Mouse (Mus musculus) layer of hippocampus, adult 2 months (tissue): ENCODE data around the gene Gm49318. TPM values are rescaled to one million over a fixed set of nuclear protein-coding genes. Genes with fewer than 3 reads are reported as not detected.

ENCODE experiments used
- DNase-seq, 2 experiments: peaks; one replicate each; pipeline ENCODE4 v3.0.0; 2022; ENCODE audit warnings: low spot score in 2 of 2
- H3K27ac ChIP-seq: fragments of 200-600 bp; 2 replicates; pipeline ENCODE4 v1.8.1; 2022
- H3K4me3 ChIP-seq: fragments of 200-600 bp; 2 replicates; pipeline ENCODE4 v1.8.1; 2022; ENCODE audit warnings: mild to moderate bottlenecking
- CTCF ChIP-seq: fragments of 200-600 bp; conservative IDR thresholded peaks from 2 replicates; pipeline ENCODE4 v1.8.1; 2022; ENCODE audit warnings: antibody characterized with exemption, mild to moderate bottlenecking, moderate library complexity
- microRNA-seq, 2 experiments: library from miRNA; unstranded; fragments of <30 nt; microRNA quantifications; one replicate each; pipeline ENCODE4 v1.2.0; 2021
- total RNA-seq, 2 experiments: library from RNA; stranded (reverse); gene quantifications; 2 replicates each; pipeline ENCODE4 v1.2.3; 2021

Gene Gm49318
- total RNA-seq, 2 experiments from 2014 or later, result 2.2 to 6.3 TPM

GRCm38 (mm10) chr9:22002194-22003162, 68.6 kb downstream of the Gm49318 start, which contains the start of the genes Ccdc151 and Prkcsh:
Ccdc151 (minus strand) TSS chr9:22002634.
Prkcsh (plus strand) TSS chr9:22002806.
- no peak for TF ChIP-seq CTCF
- Histone ChIP-seq H3K27ac (peak within 1 kb of the TSS; percentile 85), H3K4me3 (peak within 1 kb of the TSS; percentile 83)
- DNase-seq, result peak; percentile 99 to 100

DNA sequence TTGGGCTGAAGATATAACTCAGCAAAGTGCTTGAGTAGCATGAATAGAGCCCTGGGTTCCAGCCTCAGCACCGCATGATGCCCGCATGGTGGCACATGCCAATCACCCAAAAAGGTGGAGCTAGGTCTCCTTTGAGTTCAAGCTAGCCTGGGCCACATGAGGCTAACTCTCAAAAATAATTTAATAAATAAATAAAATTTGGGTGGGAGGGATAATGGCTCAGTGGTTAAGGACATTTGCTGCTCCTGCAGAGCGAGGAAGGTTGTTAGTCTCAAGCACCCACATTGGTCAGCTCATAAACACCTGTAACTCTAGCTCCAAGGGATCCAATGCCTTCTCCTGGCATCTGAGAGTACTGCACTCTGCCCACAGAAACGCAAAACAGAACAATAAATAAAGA, 69.4 kb downstream of the Gm49318 start:
- Histone ChIP-seq H3K27ac (peak overlapping the region; percentile 85), H3K4me3 (peak overlapping the region; percentile 61; the same call in 1 of the 2 replicates)
- DNase-seq, result no peak
- peak; percentile 57 for TF ChIP-seq CTCF

GRCm38 (mm10) chr9:22000296-22000695, 70.8 kb downstream of the Gm49318 start:
- Histone ChIP-seq H3K4me3 (no peak overlapping the region), H3K27ac (no peak overlapping the region)
- no peak for DNase-seq
- no peak for TF ChIP-seq CTCF

GRCm38 (mm10) chr9:21996178-21996867, 74.7 kb downstream of the Gm49318 start:
- no peak overlapping the region for H3K4me3 ChIP-seq
- TF ChIP-seq CTCF, result no peak
- no peak for DNase-seq
- H3K27ac ChIP-seq, result no peak overlapping the region

GRCm38 (mm10) chr9:21992227-21992626, 78.8 kb downstream of the Gm49318 start:
- no peak for DNase-seq
- Histone ChIP-seq H3K4me3 (no peak overlapping the region), H3K27ac (no peak overlapping the region)
- TF ChIP-seq CTCF, result no peak

- Histone ChIP-seq H3K27ac (no peak within 1 kb of the TSS), H3K4me3 (peak within 1 kb of the TSS; percentile 52)
- DNase-seq, result no peak
- no peak for TF ChIP-seq CTCF
Measured at GRCm38 (mm10) chr9:21989230-21990110, 81.6 kb downstream of the Gm49318 start, which contains the start of gene Rgl3. Rgl3 (minus strand) TSS chr9:21989446.

DNA sequence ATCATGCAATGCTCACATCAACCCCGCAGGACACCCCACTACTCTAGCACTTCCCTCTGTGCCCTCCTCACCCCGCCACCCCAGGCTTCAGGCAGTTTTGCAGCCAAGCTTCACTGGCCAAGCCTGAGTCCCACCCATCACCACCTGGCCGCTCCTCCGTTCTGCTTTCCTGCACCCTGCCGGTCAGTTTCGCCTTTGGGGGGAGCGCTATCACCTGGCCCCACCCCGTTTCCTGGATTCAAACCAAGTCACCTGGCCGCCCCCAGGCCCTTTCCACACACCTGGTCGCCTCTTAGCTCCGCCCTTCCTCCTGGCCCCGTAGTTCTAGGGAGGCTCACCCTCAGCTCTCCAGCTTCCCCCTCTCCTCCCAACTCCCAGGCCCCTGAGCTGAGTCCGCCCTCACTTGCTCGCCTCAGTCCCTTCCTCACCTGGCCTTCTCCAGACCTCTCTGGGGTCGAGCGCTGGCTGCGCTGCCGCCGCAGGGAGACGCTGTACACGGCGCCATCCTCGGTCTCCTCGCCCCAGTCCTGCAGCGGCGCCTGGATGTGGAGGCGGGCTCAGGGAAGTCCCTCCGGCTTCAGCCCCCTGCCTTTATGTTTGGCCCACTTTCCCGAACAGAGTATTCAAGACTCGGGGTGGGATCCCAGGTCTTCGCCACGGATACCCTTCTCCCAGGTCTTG, 82.5 kb downstream of the Gm49318 start:
- TF ChIP-seq CTCF, result peak; percentile 15; the same call in 1 of the 2 replicates
- Histone ChIP-seq H3K4me3 (peak overlapping the region; percentile 52), H3K27ac (no peak overlapping the region)
- DNase-seq, result no peak

GRCm38 (mm10) chr9:21987592-21988342, 83.3 kb downstream of the Gm49318 start:
- Histone ChIP-seq H3K27ac (no peak overlapping the region), H3K4me3 (no peak overlapping the region; the same call in 1 of the 2 replicates)
- no peak for TF ChIP-seq CTCF
- DNase-seq, result no peak

Small RNAs within 50 kb of the gene (microRNA-seq; reads per million reads assigned to microRNA genes)
- gene Mir7084, result 0 to 1.8 reads per million in 2 experiments

Other genes with a start within 250 kb of the Gm49318 start
- not detected for gene Angptl8, start 235.7 kb downstream of the Gm49318 start, total RNA-seq
- 10 to 100 TPM; 12.2 to 13.6 TPM for gene Dock6, start 218.6 kb downstream of the Gm49318 start, total RNA-seq
- 10 to 100 TPM; 16.7 to 18.8 TPM for gene Rab3d, start 153.1 kb downstream of the Gm49318 start, total RNA-seq
- 10 to 100 TPM; 18.9 to 21.4 TPM for gene Ccdc159, start 143.8 kb downstream of the Gm49318 start, total RNA-seq
- 10 to 100 TPM; 44.4 to 45.9 TPM for gene Tmem205, start 143.7 kb downstream of the Gm49318 start, total RNA-seq
- gene Plppr2, start 134.2 kb downstream of the Gm49318 start, total RNA-seq, result 100 to 1,000 TPM; 297 to 300 TPM
- 10 to 100 TPM; 14.8 to 15.9 TPM for gene Swsap1, start 115.5 kb downstream of the Gm49318 start, total RNA-seq
- gene Epor, start 107.8 kb downstream of the Gm49318 start, total RNA-seq, result 1 to 10 TPM; 7.8 to 9.1 TPM
- 1 to 10 TPM; 2.9 to 3.8 TPM for gene Rgl3, start 81.8 kb downstream of the Gm49318 start, total RNA-seq
- 1 to 10 TPM; 8.5 to 9.2 TPM for gene Ccdc151, start 68.6 kb downstream of the Gm49318 start, total RNA-seq
- 100 to 1,000 TPM; 106 to 111 TPM for gene Prkcsh, start 68.5 kb downstream of the Gm49318 start, total RNA-seq
- 100 to 1,000 TPM; 156 to 160 TPM for gene Elavl3, start 19.2 kb downstream of the Gm49318 start, total RNA-seq
- 10 to 100 TPM; 22.3 to 25.2 TPM for gene Zfp653, start 117 bp upstream of the Gm49318 start, total RNA-seq
- 10 to 100 TPM; 44.7 to 47.2 TPM for gene Ecsit, start 14.2 kb upstream of the Gm49318 start, total RNA-seq
- 1 to 10 TPM in 1 of 2 experiments, under 1 TPM in 1; 0.44 to 1.4 TPM for gene Cnn1, start 28.0 kb upstream of the Gm49318 start, total RNA-seq
- 10 to 100 TPM; 54.6 to 54.8 TPM for gene Elof1, start 45.9 kb upstream of the Gm49318 start, total RNA-seq
- gene Acp5, start 64.5 kb upstream of the Gm49318 start, total RNA-seq, result under 1 TPM; 0.27 to 0.69 TPM
- 10 to 100 TPM; 49.0 to 50.5 TPM for gene Pigyl, start 85.6 kb upstream of the Gm49318 start, total RNA-seq
- under 1 TPM in 1 of 2 experiments, not detected in 1; 0.42 TPM for gene Zfp872, start 116.8 kb upstream of the Gm49318 start, total RNA-seq
- gene Zfp809, start 154.5 kb upstream of the Gm49318 start, total RNA-seq, result 10 to 100 TPM; 26.0 to 26.4 TPM
- gene Zfp599, start 188.6 kb upstream of the Gm49318 start, total RNA-seq, result 1 to 10 TPM; 6.4 to 6.7 TPM
- 10 to 100 TPM; 19.9 to 23.2 TPM for gene Zfp810, start 236.4 kb upstream of the Gm49318 start, total RNA-seq